Mouse (Mus musculus): ENCODE measurements around the gene Sap30. TPM values are rescaled to one million over a fixed set of nuclear protein-coding genes. Genes with fewer than 3 reads are reported as not detected.

The Sap30 gene
- total RNA-seq, 1 experiment from 2014 or later, result 38.6 TPM

- ATAC-seq (ENCODE audit: extremely low read depth, insufficient number of reproducible peaks, low FRiP score, poor library complexity, severe bottlenecking), result peak; percentile 94
Measured at GRCm38 (mm10) chr8:57503641-57504040, 16.0 kb upstream of the Sap30 start.

GRCm38 (mm10) chr8:57498847-57499511 is 11.3 kb upstream of the Sap30 start:
- ATAC-seq (ENCODE audit: extremely low read depth, insufficient number of reproducible peaks, low FRiP score, poor library complexity, severe bottlenecking), result no peak

- ATAC-seq (ENCODE audit: extremely low read depth, insufficient number of reproducible peaks, low FRiP score, poor library complexity, severe bottlenecking), result no peak
Measured at GRCm38 (mm10) chr8:57498494-57498846, 10.8 kb upstream of the Sap30 start.

GRCm38 (mm10) chr8:57491873-57492272 is 4.2 kb upstream of the Sap30 start:
- ATAC-seq (ENCODE audit: extremely low read depth, insufficient number of reproducible peaks, low FRiP score, poor library complexity, severe bottlenecking), result no peak

GRCm38 (mm10) chr8:57489896-57490295 is 2.2 kb upstream of the Sap30 start:
- no peak for ATAC-seq (ENCODE audit: extremely low read depth, insufficient number of reproducible peaks, low FRiP score, poor library complexity, severe bottlenecking)

GRCm38 (mm10) chr8:57489366-57489765 is 1.7 kb upstream of the Sap30 start:
- ATAC-seq (ENCODE audit: extremely low read depth, insufficient number of reproducible peaks, low FRiP score, poor library complexity, severe bottlenecking), result no peak

- ATAC-seq (ENCODE audit: extremely low read depth, insufficient number of reproducible peaks, low FRiP score, poor library complexity, severe bottlenecking), result peak; percentile 45
Measured at GRCm38 (mm10) chr8:57488312-57488765, 679 bp upstream of the Sap30 start.

- peak; percentile 7; the same call in 1 of the 2 replicates for ATAC-seq (ENCODE audit: extremely low read depth, insufficient number of reproducible peaks, low FRiP score, poor library complexity, severe bottlenecking)
Measured at GRCm38 (mm10) chr8:57486491-57487440, 894 bp downstream of the Sap30 start.

GRCm38 (mm10) chr8:57480606-57481005 is 7.1 kb downstream of the Sap30 start:
- ATAC-seq (ENCODE audit: extremely low read depth, insufficient number of reproducible peaks, low FRiP score, poor library complexity, severe bottlenecking), result no peak

GRCm38 (mm10) chr8:57479700-57480099 is 8.0 kb downstream of the Sap30 start:
- no peak for ATAC-seq (ENCODE audit: extremely low read depth, insufficient number of reproducible peaks, low FRiP score, poor library complexity, severe bottlenecking)

GRCm38 (mm10) chr8:57478406-57478805 is 9.3 kb downstream of the Sap30 start:
- no peak for ATAC-seq (ENCODE audit: extremely low read depth, insufficient number of reproducible peaks, low FRiP score, poor library complexity, severe bottlenecking)

GRCm38 (mm10) chr8:57473751-57474150 is 13.9 kb downstream of the Sap30 start:
- no peak for ATAC-seq (ENCODE audit: extremely low read depth, insufficient number of reproducible peaks, low FRiP score, poor library complexity, severe bottlenecking)

GRCm38 (mm10) chr8:57470863-57471262 is 16.8 kb downstream of the Sap30 start:
- no peak for ATAC-seq (ENCODE audit: extremely low read depth, insufficient number of reproducible peaks, low FRiP score, poor library complexity, severe bottlenecking)

- no peak for ATAC-seq (ENCODE audit: extremely low read depth, insufficient number of reproducible peaks, low FRiP score, poor library complexity, severe bottlenecking)
Measured at GRCm38 (mm10) chr8:57468624-57469023, 19.0 kb downstream of the Sap30 start.

GRCm38 (mm10) chr8:57463757-57464156 is 23.9 kb downstream of the Sap30 start:
- ATAC-seq (ENCODE audit: extremely low read depth, insufficient number of reproducible peaks, low FRiP score, poor library complexity, severe bottlenecking), result no peak

GRCm38 (mm10) chr8:57462839-57463238 is 24.8 kb downstream of the Sap30 start:
- peak; percentile 84 for ATAC-seq (ENCODE audit: extremely low read depth, insufficient number of reproducible peaks, low FRiP score, poor library complexity, severe bottlenecking)

GRCm38 (mm10) chr8:57457942-57458341 is 29.7 kb downstream of the Sap30 start:
- ATAC-seq (ENCODE audit: extremely low read depth, insufficient number of reproducible peaks, low FRiP score, poor library complexity, severe bottlenecking), result no peak

GRCm38 (mm10) chr8:57457152-57457551 is 30.5 kb downstream of the Sap30 start:
- no peak for ATAC-seq (ENCODE audit: extremely low read depth, insufficient number of reproducible peaks, low FRiP score, poor library complexity, severe bottlenecking)

GRCm38 (mm10) chr8:57455765-57456164 is 31.9 kb downstream of the Sap30 start, which contains the start of gene Scrg1:
Scrg1 (plus strand) TSS chr8:57455923.
- no peak for ATAC-seq (ENCODE audit: extremely low read depth, insufficient number of reproducible peaks, low FRiP score, poor library complexity, severe bottlenecking)

GRCm38 (mm10) chr8:57453361-57453760 is 34.3 kb downstream of the Sap30 start:
- ATAC-seq (ENCODE audit: extremely low read depth, insufficient number of reproducible peaks, low FRiP score, poor library complexity, severe bottlenecking), result no peak
